Mouse (Mus musculus) cerebellum, adult 11-12 months (tissue): ENCODE results near the gene Srek1.

Experiments used
- DNase-seq: peaks from one replicate; pipeline ENCODE4 v3.0.0; 2022

The Srek1 gene

GRCm38 (mm10) chr13:103774119-103774757 lies at the start of gene Srek1:
TSS of gene Srek1 (minus strand) at chr13:103774608.
- peak; percentile 94 for DNase-seq

GRCm38 (mm10) chr13:103822270-103822669 lies 47.9 kb upstream of the Srek1 start:
- DNase-seq = no peak

- DNase-seq = no peak
Observed at GRCm38 (mm10) chr13:103819377-103819776, 45.0 kb upstream of the Srek1 start.

- DNase-seq = no peak
Observed at GRCm38 (mm10) chr13:103817935-103818334, 43.5 kb upstream of the Srek1 start.

GRCm38 (mm10) chr13:103807464-103807863 lies 33.1 kb upstream of the Srek1 start:
- no peak for DNase-seq

GRCm38 (mm10) chr13:103806210-103806851 lies 31.9 kb upstream of the Srek1 start:
- peak; percentile 81 for DNase-seq

- DNase-seq = no peak
Observed at GRCm38 (mm10) chr13:103803721-103804120, 29.3 kb upstream of the Srek1 start.

GRCm38 (mm10) chr13:103801021-103801420 lies 26.6 kb upstream of the Srek1 start:
- no peak for DNase-seq

GRCm38 (mm10) chr13:103794688-103795543 lies 20.5 kb upstream of the Srek1 start:
- no peak for DNase-seq

- DNase-seq = no peak
Observed at GRCm38 (mm10) chr13:103779922-103780585, 5.6 kb upstream of the Srek1 start.

GRCm38 (mm10) chr13:103777126-103777525 lies 2.7 kb upstream of the Srek1 start:
- DNase-seq = no peak

GRCm38 (mm10) chr13:103773407-103774118 lies 845 bp downstream of the Srek1 start:
- DNase-seq = no peak

GRCm38 (mm10) chr13:103772917-103773316 lies 1.5 kb downstream of the Srek1 start:
- peak; percentile 33 for DNase-seq

GRCm38 (mm10) chr13:103770821-103771220 lies 3.6 kb downstream of the Srek1 start:
- no peak for DNase-seq

- no peak for DNase-seq
Observed at GRCm38 (mm10) chr13:103767935-103768334, 6.5 kb downstream of the Srek1 start.

GRCm38 (mm10) chr13:103763640-103764039 lies 10.8 kb downstream of the Srek1 start:
- no peak for DNase-seq

GRCm38 (mm10) chr13:103761971-103762370 lies 12.4 kb downstream of the Srek1 start:
- DNase-seq = no peak

GRCm38 (mm10) chr13:103751421-103751820 lies 23.0 kb downstream of the Srek1 start:
- no peak for DNase-seq

GRCm38 (mm10) chr13:103745688-103746087 lies 28.7 kb downstream of the Srek1 start:
- no peak for DNase-seq

- no peak for DNase-seq
Observed at GRCm38 (mm10) chr13:103745160-103745559, 29.2 kb downstream of the Srek1 start.

- no peak for DNase-seq
Observed at GRCm38 (mm10) chr13:103735330-103736007, 38.9 kb downstream of the Srek1 start.

GRCm38 (mm10) chr13:103726872-103727271 lies 47.5 kb downstream of the Srek1 start:
- DNase-seq = no peak
